Mouse (Mus musculus) neural tube, embryonic 12.5 days (tissue): ENCODE data around the gene Gpr146. TPM values are rescaled to one million over a fixed set of nuclear protein-coding genes. Genes with fewer than 3 reads are reported as not detected.
A peak's percentile ranks its signal among the peaks of the same experiment; 100 is the strongest.

Experiments used
- ATAC-seq: fragments of 200-750 bp; cut with Nextera tagmentation; 2 replicates; pipeline ENCODE4 v1.8.0; 2017; ENCODE audit warnings: low read depth, mild to moderate bottlenecking, moderate TSS enrichment, moderate library complexity; ENCODE audit not compliant: low FRiP score
- H3K27ac ChIP-seq: fragments of 300-500 bp; sonication (generic); 2 replicates; pipeline ENCODE4 v1.5.1; 2016
- H3K27me3 ChIP-seq: fragments of 300-500 bp; sonication (generic); replicated peaks from 2 replicates; pipeline ENCODE4 v1.6.1; 2016; ENCODE audit warnings: mild to moderate bottlenecking
- H3K36me3 ChIP-seq: fragments of 300-500 bp; sonication (generic); 2 replicates; pipeline ENCODE4 v1.6.1; 2016; ENCODE audit warnings: mild to moderate bottlenecking
- H3K4me1 ChIP-seq: fragments of 300-500 bp; sonication (generic); 2 replicates; pipeline ENCODE4 v1.6.1; 2016
- H3K4me2 ChIP-seq: fragments of 300-500 bp; sonication (generic); replicated peaks from 2 replicates; pipeline ENCODE4 v1.6.1; 2016; ENCODE audit warnings: mild to moderate bottlenecking
- H3K4me3 ChIP-seq: fragments of 300-500 bp; sonication (generic); 2 replicates; pipeline ENCODE4 v1.5.1; 2016
- H3K9ac ChIP-seq: fragments of 300-500 bp; sonication (generic); 2 replicates; pipeline ENCODE4 v1.6.1; 2016; ENCODE audit warnings: mild to moderate bottlenecking
- H3K9me3 ChIP-seq: fragments of 300-500 bp; sonication (generic); 2 replicates; pipeline ENCODE4 v1.6.1; 2016; ENCODE audit warnings: mild to moderate bottlenecking
- WGBS: fragments of 180-500 bp; shearing (Covaris S2); methylation state at CpG from one replicate; pipeline ENCODE4 v1.1.7; 2016; 5-methylcytosine and 5-hydroxymethylcytosine counted together
- polyA plus RNA-seq: library from polyadenylated mRNA; unstranded; fragments of >200 nt; fragmentation: Nextera tagmentation; extraction: Ambion mirVana; gene quantifications from 2 replicates; pipeline ENCODE4 v1.2.1, GENCODE M21; 2016

Gpr146 gene
- polyA plus RNA-seq, 1 experiment from 2014 or later, result 1.9 TPM

DNA sequence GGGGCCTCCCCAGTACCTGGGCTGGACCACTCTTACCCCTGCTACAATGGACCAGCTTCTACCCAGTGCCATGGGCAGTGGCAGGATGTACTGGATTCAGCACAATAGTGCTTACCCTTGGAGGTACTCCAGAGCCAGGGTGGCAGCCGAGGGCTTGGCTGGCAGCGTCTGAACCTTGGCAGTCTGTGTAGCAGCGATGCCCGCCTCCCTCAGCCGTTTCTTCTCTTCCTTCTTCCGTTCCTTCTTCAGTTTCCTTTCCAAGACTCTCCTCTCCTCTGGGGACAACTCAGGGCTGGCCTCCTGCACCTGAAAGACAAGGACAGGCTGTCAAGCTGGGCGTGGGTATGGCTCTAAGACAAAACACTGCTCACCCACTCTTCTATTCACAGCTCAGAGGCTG is 13.6 kb upstream of the Gpr146 start:
- no peak overlapping the region for H3K27ac ChIP-seq
- no peaks in the 10 kb centered on the region for H3K27me3 ChIP-seq
- peaks cover 15% of the 10 kb centered on the region for H3K4me1 ChIP-seq
- H3K9ac ChIP-seq, result no peak overlapping the region
- WGBS, result 70% methylated on average over 7 of the region's 7 CpGs
- peaks cover 4% of the 10 kb centered on the region for H3K36me3 ChIP-seq
- H3K4me2 ChIP-seq, result no peak overlapping the region
- no peak overlapping the region for H3K4me3 ChIP-seq
- no peaks in the 10 kb centered on the region for H3K9me3 ChIP-seq
- no peak for ATAC-seq

DNA sequence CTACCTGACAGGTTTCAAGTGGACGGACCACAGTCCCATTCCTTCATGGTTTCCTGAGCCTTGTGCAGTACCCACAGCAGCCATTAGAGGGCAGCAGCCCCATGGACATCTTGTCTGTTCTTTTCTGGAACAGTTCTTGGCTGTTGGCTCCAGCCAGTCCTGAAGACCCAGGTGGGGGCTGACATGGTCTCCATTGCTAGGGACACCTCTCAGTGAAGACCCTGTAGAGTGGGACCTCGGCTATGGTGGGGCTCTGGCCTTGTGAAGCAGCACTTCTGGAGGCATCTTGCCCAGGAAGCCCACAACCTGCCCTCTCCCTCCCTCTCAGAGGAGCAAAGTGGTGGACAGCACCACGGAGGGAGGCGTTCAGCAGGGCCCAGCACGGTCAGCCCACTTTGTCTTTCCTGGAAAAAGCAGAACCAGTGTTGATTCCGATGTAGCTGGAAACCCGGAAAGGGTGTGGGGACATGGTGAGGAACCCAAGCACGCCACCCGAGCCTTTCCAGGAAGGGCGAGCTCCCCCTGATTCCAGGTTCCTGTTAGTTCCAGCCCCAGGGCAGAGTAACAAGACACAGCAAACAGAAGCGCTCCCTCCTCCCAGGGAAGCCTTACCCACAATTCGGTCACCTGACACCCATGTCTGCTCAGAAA is 13.1 kb upstream of the Gpr146 start:
- Histone ChIP-seq H3K9me3 (no peaks in the 10 kb centered on the region), H3K4me1 (peaks cover 15% of the 10 kb centered on the region), H3K9ac (no peak overlapping the region), H3K27me3 (no peaks in the 10 kb centered on the region), H3K4me3 (no peak overlapping the region), H3K27ac (no peak overlapping the region), H3K36me3 (peaks cover 4% of the 10 kb centered on the region), H3K4me2 (no peak overlapping the region; the same call in 1 of the 2 replicates)
- peak; percentile 56 for ATAC-seq
- 43% methylated on average over 12 of the region's 12 CpGs for WGBS

DNA sequence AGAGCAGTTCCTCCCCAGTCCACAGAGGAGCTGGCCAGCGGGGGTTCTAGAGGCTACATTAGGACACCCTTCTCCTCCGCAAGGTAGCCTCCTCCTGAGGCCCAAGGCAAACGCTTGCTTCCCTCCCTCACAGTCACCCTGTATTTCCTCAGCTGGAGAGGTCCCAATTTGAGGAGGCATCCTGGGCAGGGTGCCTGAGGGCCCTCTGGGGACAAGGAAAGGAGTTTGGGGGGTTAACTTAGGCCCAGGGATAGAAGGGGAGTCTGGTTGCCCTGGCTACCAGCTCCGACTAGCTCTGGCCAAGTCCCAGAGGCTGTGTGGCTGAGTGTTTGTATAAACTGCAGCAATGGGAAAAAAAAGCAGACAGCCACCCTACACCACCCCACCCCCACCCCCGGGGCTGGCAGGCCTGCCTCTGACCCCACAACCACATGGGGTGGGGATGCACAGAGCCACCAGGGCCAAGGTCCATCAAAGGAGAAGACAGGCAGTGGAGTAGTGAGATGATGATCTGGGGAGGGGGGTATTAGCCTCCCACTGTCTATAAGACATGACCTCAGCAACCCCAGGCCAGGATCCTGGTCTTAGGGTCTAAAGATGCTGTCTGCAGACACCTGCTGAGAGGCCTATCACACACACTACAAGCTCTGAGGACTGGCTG is 12.5 kb upstream of the Gpr146 start:
- H3K36me3 ChIP-seq, result peaks cover 4% of the 10 kb centered on the region
- ATAC-seq, result peak; percentile 29; the same call in 1 of the 2 replicates
- no peak overlapping the region for H3K27ac ChIP-seq
- H3K4me1 ChIP-seq, result peaks cover 15% of the 10 kb centered on the region
- H3K4me3 ChIP-seq, result no peak overlapping the region
- no peaks in the 10 kb centered on the region for H3K9me3 ChIP-seq
- H3K4me2 ChIP-seq, result no peak overlapping the region
- no peak overlapping the region for H3K9ac ChIP-seq
- WGBS, result 46% methylated on average over 5 of the region's 5 CpGs
- no peaks in the 10 kb centered on the region for H3K27me3 ChIP-seq

DNA sequence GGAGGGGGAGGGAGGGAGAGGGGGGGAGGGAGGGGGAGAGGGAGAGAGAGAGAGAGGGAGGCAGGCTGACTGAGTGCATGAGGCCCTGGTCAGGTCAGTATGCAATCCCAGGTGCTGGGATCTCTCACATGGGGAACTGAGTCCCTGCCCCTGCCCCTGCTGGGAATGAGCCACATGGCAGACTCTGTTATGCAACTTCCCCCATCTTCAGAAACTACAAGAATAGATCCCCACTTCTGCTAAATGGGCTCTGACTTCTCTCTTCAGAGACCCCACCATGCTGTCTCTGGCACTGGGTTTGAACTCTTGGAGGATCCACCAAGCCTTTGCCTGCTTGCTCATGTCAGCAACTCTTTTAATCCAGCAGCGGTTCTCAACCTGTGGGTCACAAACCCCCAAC is 11.7 kb upstream of the Gpr146 start:
- Histone ChIP-seq H3K9me3 (no peaks in the 10 kb centered on the region), H3K27me3 (no peaks in the 10 kb centered on the region), H3K4me1 (peaks cover 21% of the 10 kb centered on the region), H3K4me2 (no peak overlapping the region), H3K4me3 (no peak overlapping the region), H3K27ac (no peak overlapping the region), H3K9ac (no peak overlapping the region), H3K36me3 (peaks cover 4% of the 10 kb centered on the region; the same call in 1 of the 2 replicates)
- 92% methylated on average over 1 of the region's 1 CpGs for WGBS
- ATAC-seq, result no peak

DNA sequence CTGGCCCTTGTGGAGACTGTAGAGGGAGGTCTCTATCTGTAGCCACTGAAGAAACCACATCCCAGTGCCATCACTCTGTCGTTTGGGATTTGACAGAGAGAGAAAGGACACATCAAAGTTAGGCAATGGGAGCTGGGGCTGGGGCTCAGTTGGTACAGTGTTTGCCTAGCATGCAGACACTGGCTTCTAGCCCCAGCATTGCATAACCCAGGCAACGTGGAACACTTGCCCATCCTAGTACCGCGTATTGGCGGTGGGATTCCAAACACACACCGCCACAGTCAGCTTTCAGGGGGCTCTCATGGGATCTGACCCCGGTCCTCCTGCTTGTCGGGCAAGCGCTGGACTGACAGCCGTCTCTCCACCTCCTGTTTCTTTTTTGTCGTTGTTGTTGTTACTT is 11.0 kb upstream of the Gpr146 start:
- ATAC-seq, result no peak
- Histone ChIP-seq H3K27ac (no peak overlapping the region), H3K9me3 (no peaks in the 10 kb centered on the region), H3K4me2 (no peak overlapping the region), H3K27me3 (no peaks in the 10 kb centered on the region), H3K36me3 (peaks cover 4% of the 10 kb centered on the region; the same call in 1 of the 2 replicates), H3K9ac (no peak overlapping the region), H3K4me1 (peaks cover 26% of the 10 kb centered on the region), H3K4me3 (no peak overlapping the region)
- 83% methylated on average over 11 of the region's 11 CpGs for WGBS

DNA sequence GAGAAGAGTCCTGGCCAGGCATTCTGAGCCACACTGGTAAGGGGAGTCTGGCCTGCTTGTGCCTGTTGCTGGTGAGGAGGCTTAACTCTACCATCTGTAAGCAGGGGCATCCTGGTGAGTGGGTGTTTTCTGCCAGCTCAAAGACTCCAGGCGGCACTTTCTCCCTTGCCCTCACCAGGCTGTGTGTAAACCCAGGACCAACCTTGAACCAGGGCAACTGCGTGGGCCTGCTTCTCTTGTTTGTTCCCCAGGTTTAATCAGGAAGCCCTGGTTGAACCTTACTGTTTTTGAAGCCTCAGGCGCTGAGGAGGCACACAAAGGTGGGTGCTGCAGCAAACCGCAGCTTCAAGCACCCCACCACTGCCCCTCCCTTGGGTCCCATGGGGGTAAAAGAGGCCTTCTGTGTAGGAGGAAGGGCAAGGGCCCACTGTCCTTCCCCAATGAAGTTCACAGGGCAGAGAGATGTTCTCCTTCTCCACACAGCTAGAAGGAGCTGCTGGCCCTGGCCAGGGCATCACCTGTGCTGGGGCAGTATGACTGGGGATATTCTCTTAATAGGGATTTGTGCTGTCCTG is 9.5 kb upstream of the Gpr146 start:
- no peak overlapping the region for H3K4me3 ChIP-seq
- no peak overlapping the region for H3K27ac ChIP-seq
- H3K27me3 ChIP-seq, result no peaks in the 10 kb centered on the region
- H3K4me1 ChIP-seq, result peaks cover 36% of the 10 kb centered on the region
- 88% methylated on average over 4 of the region's 4 CpGs for WGBS
- H3K9ac ChIP-seq, result no peak overlapping the region
- H3K9me3 ChIP-seq, result no peaks in the 10 kb centered on the region
- H3K4me2 ChIP-seq, result no peak overlapping the region
- H3K36me3 ChIP-seq, result peaks cover 4% of the 10 kb centered on the region; the same call in 1 of the 2 replicates
- no peak for ATAC-seq

DNA sequence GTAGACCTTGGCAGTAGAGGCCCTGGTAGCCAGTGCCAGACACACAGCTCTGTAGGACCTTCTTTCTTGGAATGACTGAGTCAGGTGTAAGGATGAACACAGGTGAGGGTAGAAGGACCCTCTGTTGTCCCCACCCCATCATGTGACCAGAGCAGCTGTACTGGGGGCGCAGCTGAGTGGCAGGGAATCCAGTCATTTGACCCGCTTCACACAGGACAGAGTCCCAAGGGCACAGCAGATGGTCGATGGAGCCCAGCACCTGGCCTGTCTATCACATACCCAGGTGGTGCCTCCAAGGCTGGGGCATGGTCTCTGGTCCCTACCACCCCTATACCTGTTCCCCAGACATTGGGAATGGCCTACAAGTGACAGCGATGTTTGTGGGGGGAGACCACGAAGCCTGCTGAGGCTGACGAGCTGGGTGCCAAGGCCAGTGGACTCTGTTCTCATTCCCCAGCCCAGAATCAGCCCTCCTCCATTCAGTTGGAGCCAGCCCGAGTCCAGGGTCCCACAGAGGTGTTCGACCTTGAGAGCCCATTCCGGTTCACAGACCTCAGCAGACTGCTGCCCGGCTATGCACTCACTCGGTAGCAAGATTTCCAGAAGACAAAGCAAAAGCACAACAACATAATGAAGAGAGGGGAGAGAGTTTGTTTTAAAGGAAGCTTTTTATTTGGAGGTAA is 8.7 kb upstream of the Gpr146 start:
- H3K9ac ChIP-seq, result no peak overlapping the region
- no peak for ATAC-seq
- H3K4me1 ChIP-seq, result peaks cover 36% of the 10 kb centered on the region
- WGBS, result 88% methylated on average over 11 of the region's 11 CpGs
- H3K27ac ChIP-seq, result no peak overlapping the region
- no peaks in the 10 kb centered on the region for H3K9me3 ChIP-seq
- H3K36me3 ChIP-seq, result peaks cover 1% of the 10 kb centered on the region; the same call in 1 of the 2 replicates
- H3K27me3 ChIP-seq, result no peaks in the 10 kb centered on the region
- no peak overlapping the region for H3K4me2 ChIP-seq
- H3K4me3 ChIP-seq, result no peak overlapping the region

DNA sequence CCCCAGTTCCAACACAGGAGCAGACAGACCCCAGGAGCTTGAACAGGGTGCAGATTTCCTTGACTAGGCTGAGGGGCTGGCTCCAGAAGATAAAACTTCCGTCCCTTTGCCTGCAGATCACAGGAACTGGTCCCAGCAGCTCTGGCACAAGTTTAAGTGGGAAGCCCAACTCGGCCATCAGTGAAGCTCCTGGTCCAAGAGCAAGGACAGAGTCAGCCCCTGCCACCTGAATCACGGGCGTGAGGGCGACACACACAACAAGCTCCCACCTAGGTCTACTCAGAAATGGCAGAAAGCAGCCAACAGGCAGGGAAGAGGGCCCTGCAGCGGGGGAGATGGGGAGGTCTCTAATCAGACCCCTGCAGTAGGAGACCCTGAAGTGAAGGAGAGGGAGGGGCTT is 7.2 kb upstream of the Gpr146 start:
- no peak for ATAC-seq
- H3K27me3 ChIP-seq, result no peaks in the 10 kb centered on the region
- no peak overlapping the region for H3K27ac ChIP-seq
- WGBS, result 90% methylated on average over 6 of the region's 6 CpGs
- no peak overlapping the region for H3K9ac ChIP-seq
- 0 out of 2 replicates have a peak overlapping the region, but pooled peaks have one; percentile 68 for H3K4me2 ChIP-seq
- no peaks in the 10 kb centered on the region for H3K36me3 ChIP-seq
- no peaks in the 10 kb centered on the region for H3K9me3 ChIP-seq
- H3K4me3 ChIP-seq, result no peak overlapping the region
- peaks cover 22% of the 10 kb centered on the region for H3K4me1 ChIP-seq

DNA sequence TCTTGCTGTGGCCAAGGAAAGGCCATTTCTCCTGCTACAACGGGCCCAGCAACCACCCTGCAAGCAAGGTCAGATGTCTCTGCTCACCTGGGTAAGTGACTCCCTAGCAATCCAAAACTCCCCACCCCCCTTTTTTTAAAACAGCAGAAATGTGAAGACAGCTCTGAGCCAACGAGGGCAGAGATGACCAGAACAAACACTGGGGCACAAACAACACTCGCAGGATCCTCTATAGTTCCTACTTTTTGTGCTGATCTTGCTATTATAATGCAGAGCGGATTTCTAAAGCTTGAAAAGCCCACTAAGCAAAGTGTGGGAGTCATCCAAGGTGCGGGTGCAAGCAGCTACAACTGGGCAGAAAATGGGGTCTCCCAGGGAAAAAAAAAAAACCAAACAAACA is 6.4 kb upstream of the Gpr146 start:
- Histone ChIP-seq H3K27ac (no peak overlapping the region), H3K4me2 (peak overlapping the region; percentile 68), H3K36me3 (no peaks in the 10 kb centered on the region), H3K9ac (peak overlapping the region; percentile 81; the same call in 1 of the 2 replicates), H3K27me3 (no peaks in the 10 kb centered on the region), H3K9me3 (no peaks in the 10 kb centered on the region), H3K4me1 (peaks cover 20% of the 10 kb centered on the region), H3K4me3 (no peak overlapping the region)
- 67% methylated on average over 5 of the region's 5 CpGs for WGBS
- no peak for ATAC-seq

DNA sequence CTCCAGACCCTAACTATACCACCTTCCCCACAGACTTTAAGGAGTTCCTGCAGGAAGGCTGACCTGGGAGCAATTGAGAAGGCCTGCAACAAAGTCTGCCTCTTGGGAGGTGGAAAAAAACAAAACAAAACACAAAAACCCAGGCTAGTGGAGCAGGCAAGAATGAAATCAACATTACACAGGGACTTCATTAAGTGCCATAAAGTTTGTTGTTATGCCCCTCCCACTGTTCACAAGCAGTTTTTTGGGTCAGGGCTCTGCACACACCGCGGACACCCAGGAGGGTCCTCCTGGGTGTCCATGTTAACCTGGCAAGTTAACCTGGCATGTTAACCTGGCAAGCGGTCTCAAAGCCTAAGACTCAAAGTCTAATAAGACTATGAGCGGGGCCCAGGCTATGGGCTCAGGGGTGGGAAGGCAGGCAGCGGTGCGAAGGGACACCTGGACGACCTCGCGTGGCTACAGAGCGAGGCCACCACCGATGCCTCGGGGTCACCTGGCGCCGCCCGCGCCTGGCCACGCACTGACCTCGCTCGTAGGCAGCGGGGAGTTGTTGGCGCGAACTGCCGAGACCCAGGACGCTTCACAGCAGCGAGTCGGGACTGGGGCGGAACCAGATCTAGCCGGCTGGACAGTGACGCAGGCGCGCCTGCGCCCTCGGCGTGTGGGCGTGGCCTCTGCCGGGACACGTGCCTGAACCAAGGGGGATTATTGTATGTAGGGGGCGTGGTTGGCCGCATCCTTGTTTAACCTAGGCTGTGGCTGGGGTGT is 5.7 kb upstream of the Gpr146 start:
- Histone ChIP-seq H3K4me3 (peak overlapping the region; percentile 52), H3K4me1 (peaks cover 20% of the 10 kb centered on the region), H3K9ac (peak overlapping the region; percentile 81), H3K27me3 (no peaks in the 10 kb centered on the region), H3K27ac (no peak overlapping the region), H3K36me3 (no peaks in the 10 kb centered on the region), H3K9me3 (no peaks in the 10 kb centered on the region), H3K4me2 (peak overlapping the region; percentile 68)
- ATAC-seq, result peak; percentile 93
- 1% methylated on average over 39 of the region's 39 CpGs for WGBS

DNA sequence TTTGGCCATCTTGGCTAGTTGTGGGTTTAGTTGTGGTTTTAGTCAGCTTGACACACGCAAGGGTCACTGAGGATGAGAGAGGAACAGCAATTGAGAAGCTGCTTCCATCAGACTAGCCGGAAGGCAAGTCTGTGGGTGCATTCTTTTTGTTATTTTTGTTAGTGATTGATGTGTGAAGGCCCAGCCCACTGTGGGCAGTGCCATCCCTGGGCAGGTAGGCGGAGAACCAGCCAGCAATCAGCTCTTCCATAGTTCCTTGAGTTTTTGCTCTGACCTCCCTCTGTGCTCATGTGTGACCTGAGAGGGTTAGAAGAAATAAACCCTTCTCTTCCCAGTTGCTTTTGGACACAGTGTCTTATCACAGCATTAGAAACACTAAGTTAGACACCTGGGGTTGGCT is 4.4 kb upstream of the Gpr146 start:
- 83% methylated on average over 3 of the region's 3 CpGs for WGBS
- H3K4me1 ChIP-seq, result peaks cover 25% of the 10 kb centered on the region
- no peaks in the 10 kb centered on the region for H3K9me3 ChIP-seq
- no peak overlapping the region for H3K4me3 ChIP-seq
- H3K27ac ChIP-seq, result no peak overlapping the region
- H3K27me3 ChIP-seq, result no peaks in the 10 kb centered on the region
- H3K9ac ChIP-seq, result no peak overlapping the region
- no peak for ATAC-seq
- H3K36me3 ChIP-seq, result no peaks in the 10 kb centered on the region
- H3K4me2 ChIP-seq, result no peak overlapping the region
